Mouse (Mus musculus) midbrain, embryonic 16.5 days (tissue): Measurements from ENCODE around the gene Creb3l1. TPM values are rescaled to one million over a fixed set of nuclear protein-coding genes. Genes with fewer than 3 reads are reported as not detected.

ENCODE experiments used
- ATAC-seq: fragments of 200-750 bp; cut with Nextera tagmentation; 2 replicates; pipeline ENCODE4 v1.8.0; 2017; ENCODE audit warnings: moderate TSS enrichment
- H3K27ac ChIP-seq: fragments of 300-500 bp; sonication (generic); 2 replicates; pipeline ENCODE4 v1.5.1; 2014; ENCODE audit warnings: mild to moderate bottlenecking, low read length, mixed read lengths
- H3K27me3 ChIP-seq: fragments of 300-500 bp; sonication (generic); 2 replicates; pipeline ENCODE4 v1.6.1; 2014; ENCODE audit warnings: low read depth, low read length, mixed read lengths; ENCODE audit not compliant: control insufficient read depth, insufficient read depth
- H3K36me3 ChIP-seq: fragments of 300-500 bp; sonication (generic); 2 replicates; pipeline ENCODE4 v1.6.1; 2014; ENCODE audit warnings: mild to moderate bottlenecking, low read length, moderate library complexity, mixed read lengths; ENCODE audit not compliant: control insufficient read depth, insufficient read depth
- H3K4me1 ChIP-seq: fragments of 300-500 bp; sonication (generic); 2 replicates; pipeline ENCODE4 v1.6.1; 2014; ENCODE audit warnings: mild to moderate bottlenecking, low read length, mixed read lengths; ENCODE audit not compliant: control insufficient read depth, insufficient read depth
- H3K4me2 ChIP-seq: fragments of 300-500 bp; sonication (generic); 2 replicates; pipeline ENCODE4 v1.6.1; 2014; ENCODE audit warnings: mild to moderate bottlenecking, low read length, mixed read lengths
- H3K4me3 ChIP-seq: fragments of 300-500 bp; sonication (generic); 2 replicates; pipeline ENCODE4 v1.5.1; 2014; ENCODE audit warnings: low read depth, mild to moderate bottlenecking, low read length, moderate library complexity, mixed read lengths
- H3K9ac ChIP-seq: fragments of 300-500 bp; sonication (generic); 2 replicates; pipeline ENCODE4 v1.6.1; 2014; ENCODE audit warnings: low read depth, low read length, mixed read lengths
- H3K9me3 ChIP-seq: fragments of 300-500 bp; sonication (generic); replicated peaks from 2 replicates; pipeline ENCODE4 v1.6.1; 2014; ENCODE audit warnings: mild to moderate bottlenecking, low read length, mixed read lengths; ENCODE audit not compliant: control insufficient read depth, poor library complexity, severe bottlenecking
- WGBS: fragments of 180-500 bp; shearing (Covaris S2); extraction: QIAGEN DNeasy Blood & Tissue Kit; methylation state at CpG from one replicate; pipeline ENCODE4 v1.1.7; 2014; 5-methylcytosine and 5-hydroxymethylcytosine counted together
- polyA plus RNA-seq: library from polyadenylated mRNA; unstranded; fragments of >200 nt; fragmentation: Nextera tagmentation; extraction: Ambion mirVana; gene quantifications from 2 replicates; pipeline ENCODE4 v1.2.1, GENCODE M21; 2015

Gene Creb3l1
- polyA plus RNA-seq, 1 experiment from 2014 or later: 1.9 TPM

GRCm38 (mm10) chr2:92014248-92014647 is 10.1 kb downstream of the Creb3l1 start:
- H3K36me3 ChIP-seq: no peaks in the 10 kb centered on the region
- H3K9me3 ChIP-seq: no peaks in the 10 kb centered on the region
- 86% methylated on average over 6 of the region's 6 CpGs for WGBS
- H3K4me3 ChIP-seq: no peak overlapping the region
- H3K27me3 ChIP-seq: no peaks in the 10 kb centered on the region
- no peak overlapping the region for H3K9ac ChIP-seq
- no peaks in the 10 kb centered on the region for H3K4me1 ChIP-seq
- H3K27ac ChIP-seq: no peak overlapping the region
- H3K4me2 ChIP-seq: no peak overlapping the region
- ATAC-seq: no peak

DNA sequence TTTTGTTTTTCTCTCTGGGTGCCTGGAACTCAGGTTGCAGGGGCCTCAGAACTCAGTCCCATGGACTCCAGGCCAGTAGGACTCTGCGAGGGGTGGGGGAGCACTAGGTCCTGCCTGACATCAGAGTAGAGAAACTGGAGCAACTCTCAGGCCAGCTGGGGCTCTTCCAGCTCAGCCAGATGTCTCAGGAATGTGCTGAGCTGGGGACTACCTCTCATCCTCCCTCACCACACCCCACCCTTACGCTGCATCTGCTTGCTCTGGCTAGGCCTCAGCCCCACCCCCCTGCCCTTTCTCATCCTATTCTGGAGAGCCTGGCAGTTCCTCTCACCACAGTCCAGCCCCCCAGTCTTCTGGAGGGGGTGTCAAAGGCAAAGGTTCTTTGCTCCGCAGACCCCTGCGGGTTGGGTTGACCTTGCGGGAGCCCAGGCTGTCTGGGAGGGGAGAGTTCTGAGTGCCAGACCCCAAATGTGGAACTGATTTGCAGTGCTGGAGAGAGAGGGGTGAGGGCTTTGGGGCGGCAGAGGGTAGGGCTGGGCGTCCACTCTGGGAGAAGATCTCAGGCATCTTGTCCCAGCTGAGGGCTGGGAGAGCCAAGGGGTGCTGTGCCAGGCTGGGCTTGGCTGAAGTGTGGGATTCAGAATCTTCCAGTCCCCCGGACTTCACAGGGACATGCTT is 11.4 kb downstream of the Creb3l1 start:
- Histone ChIP-seq H3K9me3 (no peaks in the 10 kb centered on the region), H3K4me2 (no peak overlapping the region), H3K4me1 (peaks cover 3% of the 10 kb centered on the region; the same call in 1 of the 2 replicates), H3K27me3 (no peaks in the 10 kb centered on the region), H3K9ac (no peak overlapping the region), H3K4me3 (no peak overlapping the region), H3K36me3 (no peaks in the 10 kb centered on the region), H3K27ac (no peak overlapping the region)
- 58% methylated on average over 8 of the region's 8 CpGs for whole genome bisulfite sequencing
- no peak for ATAC-seq

DNA sequence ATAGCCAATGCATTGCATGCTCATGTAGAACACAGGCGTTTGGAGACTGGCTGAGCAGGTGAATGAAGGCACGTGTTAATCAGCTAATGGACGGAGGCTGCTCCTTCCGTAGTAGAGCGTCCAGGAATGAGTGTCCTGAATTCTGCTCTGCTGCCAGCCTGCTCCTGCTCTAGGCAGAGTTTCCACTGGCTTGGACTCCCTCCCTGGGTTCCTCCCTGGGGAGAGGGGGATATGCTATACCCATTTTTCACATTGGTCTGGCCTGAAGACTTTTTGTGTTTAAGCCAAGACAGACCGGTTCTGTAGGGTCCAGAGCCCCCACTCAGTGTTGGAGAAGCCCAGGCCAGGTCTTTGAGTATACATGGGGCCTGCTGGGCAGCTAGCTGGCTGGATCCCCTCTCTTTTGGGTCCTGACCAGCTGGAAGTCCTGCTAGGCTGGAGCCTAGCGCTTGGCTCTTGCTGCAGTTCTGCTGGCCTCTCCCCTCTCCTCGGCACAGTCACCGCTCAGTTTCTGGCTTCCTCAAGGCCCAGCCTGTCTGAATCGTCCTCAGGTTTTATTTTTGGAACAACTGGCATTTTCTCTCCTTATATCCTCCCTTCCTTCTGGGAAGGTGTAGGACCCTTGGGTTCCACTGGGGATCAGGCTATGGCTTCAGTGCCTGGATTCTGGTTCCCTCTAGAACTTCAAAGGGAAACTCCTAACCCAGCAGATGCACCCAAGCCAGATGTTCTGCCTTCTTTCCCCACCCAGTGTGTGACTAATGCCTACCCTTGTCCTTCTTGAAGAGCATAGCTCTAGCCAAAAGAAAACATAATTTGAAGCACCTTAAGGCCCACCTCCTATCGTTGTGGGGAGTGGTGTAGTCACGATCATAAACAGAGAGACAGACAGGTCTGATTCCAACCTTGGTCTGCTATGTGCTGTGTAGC is 12.6 kb downstream of the Creb3l1 start:
- no peak overlapping the region for H3K4me3 ChIP-seq
- WGBS: 82% methylated on average over 12 of the region's 12 CpGs
- H3K9me3 ChIP-seq: no peaks in the 10 kb centered on the region
- no peaks in the 10 kb centered on the region for H3K36me3 ChIP-seq
- no peak for ATAC-seq
- H3K4me1 ChIP-seq: peaks cover 11% of the 10 kb centered on the region
- no peak overlapping the region for H3K27ac ChIP-seq
- no peaks in the 10 kb centered on the region for H3K27me3 ChIP-seq
- H3K9ac ChIP-seq: no peak overlapping the region
- H3K4me2 ChIP-seq: no peak overlapping the region

DNA sequence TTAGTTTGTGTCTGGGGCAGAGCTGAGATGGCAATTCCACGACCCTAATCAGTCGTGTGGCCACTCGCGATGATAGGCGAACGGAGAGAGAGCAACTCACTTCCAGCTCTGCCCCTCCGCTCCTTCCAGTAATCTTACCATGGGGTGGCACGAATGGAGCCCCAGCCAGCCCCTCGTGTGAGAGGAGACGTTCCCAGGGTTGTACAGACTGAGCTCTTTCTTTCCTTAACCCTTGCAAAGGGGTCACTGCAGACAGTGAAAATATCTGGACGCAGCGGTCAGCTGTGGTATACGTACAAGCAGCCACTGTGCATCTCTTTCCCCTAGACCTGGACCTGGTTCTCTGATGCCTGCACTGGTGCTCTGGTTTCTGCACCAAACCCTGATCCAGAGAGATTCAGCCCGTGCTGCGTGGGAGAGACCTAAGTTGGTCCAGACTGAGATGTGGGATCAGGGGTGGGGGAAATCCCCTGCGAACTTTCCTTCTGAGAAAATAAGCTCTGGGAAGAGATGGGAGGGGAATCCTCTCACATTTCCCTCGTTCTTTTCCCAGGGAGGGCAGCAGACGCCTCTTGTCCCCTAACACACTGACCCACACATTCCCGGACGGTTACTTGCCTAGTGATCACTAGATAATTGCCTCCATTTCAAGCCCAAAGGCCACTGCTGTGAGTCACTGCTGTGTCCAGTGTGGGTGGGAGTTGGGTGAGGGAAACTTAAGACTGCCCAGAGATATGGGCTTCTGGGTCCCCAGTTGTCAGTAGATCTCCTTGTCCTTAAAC is 15.5 kb downstream of the Creb3l1 start:
- no peaks in the 10 kb centered on the region for H3K9me3 ChIP-seq
- peak; percentile 57 for ATAC-seq
- H3K9ac ChIP-seq: peak overlapping the region; percentile 73
- peak overlapping the region; percentile 53 for H3K4me3 ChIP-seq
- H3K27me3 ChIP-seq: no peaks in the 10 kb centered on the region; the same call in 1 of the 2 replicates
- peaks cover 14% of the 10 kb centered on the region for H3K4me1 ChIP-seq
- no peaks in the 10 kb centered on the region for H3K36me3 ChIP-seq
- peak overlapping the region; percentile 92 for H3K4me2 ChIP-seq
- WGBS: 2% methylated on average over 20 of the region's 20 CpGs
- peak overlapping the region; percentile 77 for H3K27ac ChIP-seq

DNA sequence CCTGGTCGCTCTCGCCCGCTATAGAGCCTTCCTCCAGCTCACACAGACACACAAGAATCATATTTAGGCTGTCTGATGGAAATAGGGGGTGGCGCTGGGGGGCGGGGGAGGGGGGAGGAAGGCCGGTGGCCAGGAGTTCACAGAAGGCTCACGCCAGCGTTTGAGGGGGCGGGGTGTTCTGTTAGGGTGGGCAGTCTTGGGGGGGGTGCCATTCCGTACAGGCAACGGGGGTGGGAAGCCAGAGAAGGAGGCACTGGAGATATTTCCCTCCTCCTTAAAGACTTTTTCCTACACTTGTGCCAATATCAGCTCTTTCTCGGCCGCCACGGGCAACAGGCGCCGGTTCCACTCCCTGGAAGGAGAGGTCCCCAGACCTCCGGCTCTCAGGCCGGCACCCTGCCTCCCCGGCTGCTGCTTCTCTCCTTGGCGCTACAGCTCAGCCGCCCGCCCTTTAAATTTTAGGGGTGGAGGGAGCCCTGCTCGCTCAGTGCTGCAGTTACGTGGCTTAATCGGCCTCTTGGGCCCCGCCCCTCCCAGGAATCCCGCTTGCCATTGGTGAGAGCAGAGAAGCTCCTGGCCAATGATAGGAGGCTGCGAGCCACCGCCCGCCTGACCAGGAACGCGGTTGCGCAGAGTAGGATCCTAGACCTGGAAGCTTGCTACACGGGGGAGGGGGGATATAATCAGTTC is 16.2 kb downstream of the Creb3l1 start:
- peak overlapping the region; percentile 73 for H3K9ac ChIP-seq
- peak; percentile 98 for ATAC-seq
- H3K4me3 ChIP-seq: peak overlapping the region; percentile 53
- H3K4me2 ChIP-seq: peak overlapping the region; percentile 92
- H3K27me3 ChIP-seq: no peaks in the 10 kb centered on the region; the same call in 1 of the 2 replicates
- peaks cover 14% of the 10 kb centered on the region for H3K4me1 ChIP-seq
- peak overlapping the region; percentile 77 for H3K27ac ChIP-seq
- H3K36me3 ChIP-seq: no peaks in the 10 kb centered on the region
- under 1% methylated on average over 34 of the region's 34 CpGs for WGBS
- no peaks in the 10 kb centered on the region for H3K9me3 ChIP-seq

DNA sequence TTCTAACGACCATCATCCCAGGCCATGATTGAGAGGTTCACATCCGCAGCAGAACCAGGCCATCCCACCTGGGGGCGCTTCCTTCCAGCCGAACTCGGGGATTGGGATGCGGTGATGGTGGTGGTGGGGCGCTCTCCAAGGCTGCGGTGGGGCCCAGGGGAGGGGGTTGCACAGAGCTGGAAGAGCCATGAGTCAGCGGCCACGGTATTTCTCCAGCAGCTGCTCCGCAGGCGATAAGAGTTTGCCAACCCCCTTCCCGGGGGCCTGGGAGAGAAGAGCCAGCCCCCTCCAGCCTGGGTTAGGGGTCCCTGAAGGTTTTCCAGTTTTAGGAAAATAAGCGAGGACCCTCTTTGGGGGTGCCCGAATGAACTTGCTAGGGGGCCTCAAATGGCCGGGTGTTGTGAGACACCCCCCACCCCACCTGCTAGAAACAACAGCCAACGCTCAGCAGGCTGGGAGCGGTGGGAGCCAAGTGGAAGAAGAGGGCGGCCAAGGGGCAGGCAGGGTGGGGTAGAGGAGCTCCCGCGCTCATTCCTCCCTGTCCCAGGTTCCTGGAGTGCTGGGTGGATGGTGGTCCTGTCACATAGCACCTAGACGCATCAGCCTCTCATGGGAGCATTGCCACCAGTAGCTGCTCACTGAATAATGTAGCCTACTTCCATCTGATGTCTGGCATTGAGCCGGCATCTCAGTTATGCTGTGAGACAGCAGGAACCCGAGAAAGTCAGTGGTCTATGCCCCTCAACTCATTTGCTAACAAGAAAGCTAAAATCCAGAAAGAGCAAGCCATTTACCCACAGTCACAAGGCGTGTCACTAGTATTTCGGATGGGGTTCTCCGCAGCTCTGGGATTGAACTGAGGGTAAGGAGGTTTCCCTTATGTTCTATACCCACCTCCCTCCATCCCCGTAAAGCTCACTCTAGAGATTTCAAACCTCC is 17.1 kb downstream of the Creb3l1 start:
- peak; percentile 19 for ATAC-seq
- Histone ChIP-seq H3K9me3 (no peaks in the 10 kb centered on the region), H3K4me2 (peak overlapping the region; percentile 92), H3K4me3 (peak overlapping the region; percentile 53), H3K4me1 (peaks cover 14% of the 10 kb centered on the region), H3K27me3 (no peaks in the 10 kb centered on the region; the same call in 1 of the 2 replicates), H3K9ac (peak overlapping the region; percentile 63), H3K27ac (peak overlapping the region; percentile 70), H3K36me3 (no peaks in the 10 kb centered on the region)
- under 1% methylated on average over 28 of the region's 28 CpGs for WGBS

- ATAC-seq: no peak
- Histone ChIP-seq H3K9ac (peak overlapping the region; percentile 63; the same call in 1 of the 2 replicates), H3K4me3 (no peak overlapping the region)
These were observed 17.8 kb downstream of the Creb3l1 start for GRCm38 (mm10) chr2:92006491-92006890.

More at GRCm38 (mm10) chr2:92006491-92006890, 17.8 kb downstream of the Creb3l1 start:
- Histone ChIP-seq H3K27ac (no peak overlapping the region), H3K4me2 (peak overlapping the region; percentile 92), H3K4me1 (peaks cover 14% of the 10 kb centered on the region), H3K36me3 (no peaks in the 10 kb centered on the region), H3K9me3 (no peaks in the 10 kb centered on the region), H3K27me3 (no peaks in the 10 kb centered on the region; the same call in 1 of the 2 replicates)
- 38% methylated on average over 6 of the region's 6 CpGs for WGBS
